Mouse (Mus musculus) E14TG2a.4 (cell line): Measurements from ENCODE around the gene Scn1b.

ENCODE experiments used
- CTCF ChIP-seq: conservative IDR thresholded peaks from 2 replicates; pipeline ENCODE4 v1.5.1; 2014; ENCODE audit warnings: low read length
- NANOG ChIP-seq: IDR thresholded peaks from 2 replicates; pipeline ENCODE4 v1.6.1; 2014; ENCODE audit warnings: borderline replicate concordance, low read length, mixed read lengths

- TF ChIP-seq CTCF (no peak), NANOG (no peak)
Observed at GRCm38 (mm10) chr7:31124381-31124780, 2.4 kb downstream of the Scn1b start.
